Mouse (Mus musculus) midbrain, embryonic 14.5 days (tissue): ENCODE data around the gene Dph1. TPM values are rescaled to one million over a fixed set of nuclear protein-coding genes. Genes with fewer than 3 reads are reported as not detected.

Experiments
- ATAC-seq: fragments of 200-750 bp; cut with Nextera tagmentation; 2 replicates; pipeline ENCODE4 v1.8.0; 2017; ENCODE audit warnings: moderate number of reproducible peaks, moderate library complexity; ENCODE audit not compliant: low FRiP score, low TSS enrichment
- DNase-seq: peaks from one replicate; pipeline ENCODE4 v3.0.0-alpha.2; 2015
- H3K27ac ChIP-seq: fragments of 300-500 bp; sonication (generic); replicated peaks from 2 replicates; pipeline ENCODE4 v1.5.1; 2014; ENCODE audit warnings: mild to moderate bottlenecking, low read depth, low read length, moderate library complexity
- H3K27me3 ChIP-seq: fragments of 300-500 bp; sonication (generic); 2 replicates; pipeline ENCODE4 v1.6.1; 2014; ENCODE audit warnings: low read length, control low read depth, mixed read lengths; ENCODE audit not compliant: control insufficient read depth, insufficient read depth
- H3K36me3 ChIP-seq: fragments of 300-500 bp; sonication (generic); 2 replicates; pipeline ENCODE4 v1.6.1; 2014; ENCODE audit warnings: low read length, control low read depth; ENCODE audit not compliant: control insufficient read depth, insufficient read depth
- H3K4me1 ChIP-seq: fragments of 300-500 bp; sonication (generic); 2 replicates; pipeline ENCODE4 v1.6.1; 2014; ENCODE audit warnings: mild to moderate bottlenecking, antibody characterized with exemption, low read length, control low read depth; ENCODE audit not compliant: control insufficient read depth, insufficient read depth
- H3K4me2 ChIP-seq: fragments of 300-500 bp; sonication (generic); 2 replicates; pipeline ENCODE4 v1.6.1; 2014; ENCODE audit warnings: mild to moderate bottlenecking, low read length, moderate library complexity
- H3K4me3 ChIP-seq: fragments of 300-500 bp; sonication (generic); replicated peaks from 2 replicates; pipeline ENCODE4 v1.5.1; 2014; ENCODE audit warnings: low read depth, low read length
- H3K9ac ChIP-seq: fragments of 300-500 bp; sonication (generic); replicated peaks from 2 replicates; pipeline ENCODE4 v1.6.1; 2014; ENCODE audit warnings: mild to moderate bottlenecking, low read length, moderate library complexity
- H3K9me3 ChIP-seq: fragments of 300-500 bp; sonication (generic); 2 replicates; pipeline ENCODE4 v1.6.1; 2016; ENCODE audit warnings: low read length, control low read depth, mixed read lengths; ENCODE audit not compliant: control insufficient read depth
- WGBS: fragments of 180-500 bp; shearing (Covaris S2); extraction: QIAGEN DNeasy Blood & Tissue Kit; methylation state at CpG from one replicate; pipeline ENCODE4 v1.1.7; 2014; 5-methylcytosine and 5-hydroxymethylcytosine counted together
- polyA plus RNA-seq: library from polyadenylated mRNA; unstranded; fragments of >200 nt; fragmentation: Nextera tagmentation; extraction: Ambion mirVana; gene quantifications from 2 replicates; pipeline ENCODE4 v1.2.1, GENCODE M21; 2014

Dph1 gene
- polyA plus RNA-seq, 1 experiment from 2014 or later: 14.8 TPM

DNA sequence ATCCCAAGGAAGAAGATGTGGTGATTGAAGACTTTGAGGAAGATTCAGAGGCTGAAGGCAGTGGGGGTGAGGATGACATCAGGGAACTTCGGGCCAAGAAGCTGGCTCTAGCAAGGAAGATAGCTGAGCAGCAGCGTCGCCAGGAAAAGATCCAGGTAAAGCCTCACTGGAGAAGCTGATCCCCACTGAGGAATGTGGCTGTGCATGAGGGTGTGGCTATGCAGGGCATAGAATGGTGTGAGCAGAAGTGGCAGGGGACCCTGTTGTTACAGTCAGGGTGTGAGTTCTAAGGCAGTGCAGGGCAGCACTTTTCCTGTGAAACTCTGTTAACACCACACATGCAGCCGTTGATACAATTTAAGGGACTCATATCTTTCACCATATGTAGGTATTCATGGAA, 48.3 kb downstream of the Dph1 start:
- peaks cover 42% of the 10 kb centered on the region for H3K36me3 ChIP-seq
- no peak overlapping the region for H3K4me3 ChIP-seq
- no peak overlapping the region for H3K27ac ChIP-seq
- H3K4me1 ChIP-seq: peaks cover 10% of the 10 kb centered on the region
- DNase-seq: no peak
- H3K4me2 ChIP-seq: no peak overlapping the region
- no peak for ATAC-seq
- no peak overlapping the region for H3K9ac ChIP-seq
- H3K9me3 ChIP-seq: no peaks in the 10 kb centered on the region
- no peaks in the 10 kb centered on the region for H3K27me3 ChIP-seq
- 91% methylated on average over 4 of the region's 4 CpGs for WGBS

DNA sequence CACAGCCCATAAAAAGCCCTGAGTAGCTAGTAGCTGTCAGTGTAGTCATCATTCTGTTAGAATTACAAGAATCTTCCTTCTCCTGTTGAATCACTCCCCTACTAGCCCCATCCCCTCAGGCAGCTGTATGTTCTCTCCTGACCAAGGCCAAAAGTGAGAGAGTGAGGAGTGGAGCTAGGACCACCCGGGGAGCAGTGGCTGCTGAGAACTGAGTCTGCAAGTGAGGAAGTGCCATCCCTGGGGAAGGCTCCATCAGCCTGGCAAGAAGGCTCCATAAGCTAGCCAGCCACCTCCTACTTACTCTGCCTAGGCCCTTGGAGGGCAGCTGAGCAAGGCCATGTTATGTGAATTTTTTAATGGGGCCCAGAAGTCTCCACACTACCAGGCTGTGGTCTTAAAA, 49.1 kb downstream of the Dph1 start:
- no peak for ATAC-seq
- no peak overlapping the region for H3K27ac ChIP-seq
- H3K9me3 ChIP-seq: no peaks in the 10 kb centered on the region
- H3K4me1 ChIP-seq: peaks cover 2% of the 10 kb centered on the region; the same call in 1 of the 2 replicates
- no peak for DNase-seq
- no peaks in the 10 kb centered on the region for H3K27me3 ChIP-seq
- H3K4me2 ChIP-seq: no peak overlapping the region
- no peak overlapping the region for H3K9ac ChIP-seq
- no peak overlapping the region for H3K4me3 ChIP-seq
- peaks cover 43% of the 10 kb centered on the region for H3K36me3 ChIP-seq
- WGBS: 70% methylated on average over 1 of the region's 1 CpGs

DNA sequence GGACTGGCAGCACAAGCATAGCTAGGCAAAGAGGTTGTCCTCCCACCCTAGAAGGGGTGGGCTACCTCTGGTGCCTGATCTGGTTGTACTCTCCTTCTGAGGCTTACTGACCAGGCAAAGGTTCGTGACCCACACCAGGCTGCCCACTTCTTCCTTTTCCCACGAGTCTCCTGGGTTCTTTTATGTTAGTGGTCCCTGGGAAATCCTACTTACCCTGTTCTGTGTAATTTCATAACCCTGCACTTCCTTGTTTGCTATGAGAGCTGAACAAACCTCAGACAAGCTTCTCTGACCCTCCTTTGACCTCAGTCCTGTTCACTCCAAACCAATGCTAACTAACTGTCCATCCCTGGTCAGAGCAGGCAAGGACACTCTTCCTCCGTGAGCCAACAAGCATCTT, 50.0 kb downstream of the Dph1 start:
- H3K4me1 ChIP-seq: no peaks in the 10 kb centered on the region
- H3K4me2 ChIP-seq: no peak overlapping the region
- no peak for DNase-seq
- H3K4me3 ChIP-seq: no peak overlapping the region
- WGBS: 88% methylated on average over 3 of the region's 3 CpGs
- H3K36me3 ChIP-seq: peaks cover 41% of the 10 kb centered on the region
- no peak overlapping the region for H3K9ac ChIP-seq
- no peak for ATAC-seq
- no peaks in the 10 kb centered on the region for H3K9me3 ChIP-seq
- H3K27ac ChIP-seq: no peak overlapping the region
- no peaks in the 10 kb centered on the region for H3K27me3 ChIP-seq

DNA sequence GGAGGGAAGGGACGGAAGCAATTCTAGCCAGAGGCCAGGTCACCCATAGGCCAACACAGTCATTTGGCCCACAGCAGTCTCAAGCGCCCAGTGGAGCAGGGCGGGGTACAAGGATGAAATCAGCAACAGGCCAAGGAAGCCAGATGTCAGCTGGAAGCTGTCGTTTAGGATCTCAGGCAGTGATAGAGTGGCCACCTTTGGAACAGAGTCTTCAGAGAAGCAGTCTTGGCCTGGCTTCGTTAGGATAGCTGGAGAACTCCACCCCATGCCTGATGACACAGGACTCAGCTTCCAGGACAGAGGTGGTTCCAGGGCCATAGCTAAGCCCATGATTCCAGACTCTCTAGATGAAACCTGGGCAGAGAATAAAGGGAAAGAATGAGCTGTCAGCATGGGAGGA, 50.6 kb downstream of the Dph1 start:
- no peak overlapping the region for H3K9ac ChIP-seq
- 86% methylated on average over 5 of the region's 5 CpGs for WGBS
- H3K9me3 ChIP-seq: no peaks in the 10 kb centered on the region
- no peaks in the 10 kb centered on the region for H3K4me1 ChIP-seq
- no peak for ATAC-seq
- H3K27me3 ChIP-seq: no peaks in the 10 kb centered on the region
- H3K4me3 ChIP-seq: no peak overlapping the region
- H3K27ac ChIP-seq: no peak overlapping the region
- no peak overlapping the region for H3K4me2 ChIP-seq
- peaks cover 38% of the 10 kb centered on the region for H3K36me3 ChIP-seq
- DNase-seq: no peak

DNA sequence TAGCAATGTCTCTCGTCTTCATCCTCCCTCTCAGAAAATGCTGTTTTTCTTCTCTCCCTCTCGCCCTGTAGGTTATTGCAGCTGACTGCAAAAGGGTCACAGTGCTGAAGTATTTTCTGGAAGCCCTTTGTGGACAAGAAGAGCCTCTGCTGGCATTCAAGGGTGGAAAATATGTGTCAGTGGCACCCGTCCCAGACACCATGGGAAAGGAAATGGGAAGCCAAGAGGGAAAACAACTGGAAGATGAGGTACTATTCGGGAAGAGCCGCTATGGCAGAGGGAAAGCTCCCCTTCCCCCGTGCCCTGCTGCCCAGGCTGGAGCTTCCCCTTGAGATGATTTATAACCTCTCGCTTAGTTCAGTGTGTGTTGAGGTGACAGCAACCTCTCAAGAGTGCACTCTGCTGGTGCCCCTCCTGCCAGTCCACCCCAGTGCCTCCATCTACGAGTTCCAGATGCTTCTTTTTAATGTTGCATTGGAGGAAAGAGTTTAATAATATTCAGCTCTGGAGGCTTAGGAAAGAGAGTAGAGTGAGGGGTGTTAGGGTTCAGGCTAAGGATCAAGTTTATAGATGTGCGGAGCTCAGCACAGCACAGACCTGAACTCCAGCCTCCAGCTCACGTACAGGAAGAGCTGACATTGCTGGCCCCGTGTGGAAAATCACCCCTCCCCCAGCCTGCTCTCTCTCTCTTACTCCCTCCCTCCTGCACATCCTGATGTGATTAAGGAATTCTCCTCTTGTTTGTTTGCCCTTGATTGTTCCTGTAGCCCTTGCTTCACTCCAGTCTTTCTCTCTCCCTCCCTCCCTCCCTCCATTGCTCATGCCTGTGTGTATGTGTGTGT, 51.7 kb downstream of the Dph1 start:
- DNase-seq (no peak), ATAC-seq (no peak)
- Histone ChIP-seq H3K4me1 (no peaks in the 10 kb centered on the region), H3K36me3 (peaks cover 33% of the 10 kb centered on the region), H3K4me2 (no peak overlapping the region), H3K4me3 (no peak overlapping the region), H3K27ac (0 out of 2 replicates have a peak overlapping the region, but pooled peaks have one; percentile 55), H3K27me3 (no peaks in the 10 kb centered on the region), H3K9me3 (no peaks in the 10 kb centered on the region), H3K9ac (no peak overlapping the region)
- WGBS: 74% methylated on average over 11 of the region's 11 CpGs

DNA sequence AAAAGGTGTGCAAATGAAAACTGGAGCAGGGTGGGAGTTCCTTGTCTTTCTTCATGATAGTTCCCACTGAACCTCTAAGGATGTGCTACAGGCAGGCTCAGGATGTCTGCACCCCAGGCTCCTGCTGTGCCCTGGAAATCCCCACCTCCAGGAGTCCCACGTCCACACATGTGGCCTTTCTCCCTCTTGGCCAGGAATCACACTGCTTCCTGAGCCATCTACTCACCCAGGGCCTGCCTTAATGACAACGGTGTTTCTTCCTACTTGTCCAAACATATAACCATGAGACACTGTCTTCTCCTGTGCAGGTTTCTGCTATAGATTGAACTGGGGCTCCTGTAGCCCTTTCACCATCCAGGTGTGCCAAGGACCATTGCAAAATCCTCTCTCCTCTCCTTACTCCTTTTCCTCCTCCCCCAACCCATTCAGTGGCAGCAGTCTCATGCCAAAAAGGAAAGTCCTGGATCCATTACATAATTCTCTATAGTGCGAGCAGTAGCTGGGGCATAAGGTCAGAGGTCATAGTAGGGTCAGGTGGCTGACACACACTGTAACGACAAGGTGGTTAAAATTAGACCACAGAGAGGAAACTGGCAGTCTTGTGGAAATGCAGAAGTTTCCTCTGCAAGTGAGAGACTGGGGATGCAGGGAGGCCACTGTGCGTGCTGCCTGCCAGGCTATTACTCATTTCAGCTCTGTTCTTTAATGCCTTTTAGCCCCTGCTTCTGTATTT, 54.2 kb downstream of the Dph1 start:
- Histone ChIP-seq H3K27me3 (no peaks in the 10 kb centered on the region), H3K4me3 (no peak overlapping the region), H3K9me3 (no peaks in the 10 kb centered on the region), H3K4me1 (0 out of 2 replicates have a peak, but pooled peaks cover 4% of the 10 kb centered on the region), H3K36me3 (peaks cover 14% of the 10 kb centered on the region), H3K27ac (no peak overlapping the region), H3K9ac (no peak overlapping the region), H3K4me2 (no peak overlapping the region)
- DNase-seq: no peak
- WGBS: 78% methylated on average over 5 of the region's 5 CpGs
- ATAC-seq: no peak

DNA sequence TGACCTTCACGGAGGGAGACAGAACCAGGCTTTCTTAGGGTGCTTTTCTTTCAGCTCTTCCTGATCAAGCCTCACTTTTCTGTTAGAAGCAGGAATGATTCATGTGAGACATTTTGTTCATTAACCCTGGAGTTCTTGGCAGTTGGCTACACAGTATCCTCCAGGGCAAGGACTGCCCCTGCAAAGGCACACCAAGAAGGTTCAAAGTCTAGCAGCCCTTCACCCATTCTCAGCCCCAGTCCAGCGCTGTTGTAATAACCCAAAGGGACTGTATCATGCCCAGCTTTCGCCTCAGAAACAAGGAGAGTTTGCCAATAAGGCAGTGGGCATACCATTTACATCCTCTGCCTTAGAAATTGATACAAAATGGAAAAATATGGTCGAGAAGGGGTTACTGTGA, 55.7 kb downstream of the Dph1 start:
- Histone ChIP-seq H3K27me3 (no peaks in the 10 kb centered on the region), H3K9me3 (no peaks in the 10 kb centered on the region), H3K4me1 (0 out of 2 replicates have a peak, but pooled peaks cover 4% of the 10 kb centered on the region), H3K4me2 (no peak overlapping the region), H3K9ac (no peak overlapping the region), H3K4me3 (no peak overlapping the region), H3K36me3 (peaks cover 10% of the 10 kb centered on the region), H3K27ac (no peak overlapping the region)
- DNase-seq: no peak
- no peak for ATAC-seq
- 98% methylated on average over 4 of the region's 4 CpGs for WGBS

DNA sequence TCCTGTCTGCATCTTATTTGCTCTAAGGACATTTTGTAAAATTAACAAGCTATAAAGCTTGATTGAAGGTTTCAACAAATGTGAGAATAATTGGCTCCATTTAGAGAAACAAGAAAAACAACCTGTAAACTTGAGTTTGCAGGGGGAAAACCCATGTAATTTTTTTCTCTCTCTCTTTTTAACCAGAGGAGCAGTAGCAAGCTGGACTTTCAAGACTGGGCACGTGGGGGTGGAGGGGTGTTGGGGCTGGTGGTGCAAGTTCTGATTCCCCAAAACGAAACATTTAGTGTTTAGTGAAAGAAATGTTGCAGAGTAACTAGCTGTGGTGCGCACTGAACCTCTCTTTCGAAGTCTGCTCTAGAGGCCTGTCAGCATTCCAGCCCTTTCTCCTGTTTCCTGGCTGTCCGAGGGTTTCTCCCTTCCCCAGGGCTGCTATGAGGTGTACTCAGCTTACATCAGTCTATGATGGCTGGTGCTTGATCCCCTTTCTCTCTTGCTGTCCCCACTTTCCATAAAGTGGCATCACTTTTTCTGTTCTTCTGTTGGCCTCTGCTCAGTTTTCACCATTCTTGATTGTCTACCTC, 56.5 kb downstream of the Dph1 start:
- Histone ChIP-seq H3K9ac (no peak overlapping the region), H3K4me3 (no peak overlapping the region), H3K36me3 (peaks cover 10% of the 10 kb centered on the region), H3K4me2 (no peak overlapping the region), H3K27ac (no peak overlapping the region), H3K4me1 (0 out of 2 replicates have a peak, but pooled peaks cover 4% of the 10 kb centered on the region), H3K9me3 (no peaks in the 10 kb centered on the region), H3K27me3 (no peaks in the 10 kb centered on the region)
- WGBS: 91% methylated on average over 5 of the region's 5 CpGs
- ATAC-seq (no peak), DNase-seq (no peak)
